Mouse (Mus musculus) right cerebral cortex, postnatal 10 days (tissue): ENCODE results near the gene H2afx.
"Not testable (repeated sequence)": the region's sequence is repeated elsewhere in the genome, so short reads cannot be mapped to it uniquely, and the experiment has no call there.

Experiments used
- DNase-seq, 2 experiments: peaks; one replicate each; pipeline ENCODE4 v3.0.0; 2021; ENCODE audit warnings: low spot score in 2 of 2

H2afx gene

DNA sequence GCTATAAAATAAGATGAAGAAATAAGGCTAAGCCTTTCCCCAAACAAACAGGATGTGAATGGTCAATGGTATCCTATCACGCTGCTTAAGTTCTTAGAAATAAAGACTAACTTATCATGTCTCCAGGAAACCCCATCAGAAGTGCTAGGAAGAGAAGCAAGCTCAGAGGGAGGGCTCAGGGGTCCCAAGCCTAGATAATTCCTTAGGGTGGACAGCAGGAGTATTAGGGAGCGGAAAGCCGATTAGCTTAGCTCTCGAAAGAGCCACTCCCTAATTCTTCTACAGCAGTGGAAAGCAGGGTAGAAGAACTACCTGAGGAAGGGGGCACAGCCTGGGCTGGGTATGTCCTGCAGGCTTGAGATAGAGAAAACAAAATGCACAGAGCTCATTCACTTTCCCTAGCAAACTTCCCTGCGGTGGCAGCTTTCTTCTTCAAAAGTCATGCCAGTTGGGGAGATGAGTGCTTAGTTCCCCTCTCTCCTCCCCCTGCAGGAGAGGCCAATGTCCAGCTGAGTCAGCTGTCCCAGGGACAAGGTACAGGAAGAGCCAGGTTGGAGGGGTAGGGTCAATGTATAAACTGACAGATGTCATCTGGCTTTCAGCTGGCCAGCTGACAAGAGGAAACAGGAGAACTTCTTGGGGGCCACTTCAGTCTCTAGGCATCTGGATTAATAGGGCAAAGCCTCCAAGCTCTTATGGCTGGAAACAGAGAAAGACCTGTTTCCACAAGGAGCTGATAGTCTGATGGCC is 16.2 kb upstream of the H2afx start:
- DNase-seq, result no peak

DNA sequence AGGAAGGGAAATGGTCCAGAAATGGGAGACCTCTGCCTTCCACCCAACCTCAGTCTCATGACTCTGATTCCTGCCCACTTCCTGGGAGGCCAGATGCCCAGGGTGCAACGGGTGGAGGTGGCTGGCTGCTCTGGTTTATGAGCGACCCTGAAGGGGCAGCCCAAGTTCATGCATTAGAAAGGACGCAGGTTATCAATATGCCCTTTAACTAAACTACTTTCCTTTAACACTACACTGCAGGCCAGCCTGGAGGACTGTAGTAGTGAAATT is 15.7 kb upstream of the H2afx start:
- DNase-seq, result no peak

DNA sequence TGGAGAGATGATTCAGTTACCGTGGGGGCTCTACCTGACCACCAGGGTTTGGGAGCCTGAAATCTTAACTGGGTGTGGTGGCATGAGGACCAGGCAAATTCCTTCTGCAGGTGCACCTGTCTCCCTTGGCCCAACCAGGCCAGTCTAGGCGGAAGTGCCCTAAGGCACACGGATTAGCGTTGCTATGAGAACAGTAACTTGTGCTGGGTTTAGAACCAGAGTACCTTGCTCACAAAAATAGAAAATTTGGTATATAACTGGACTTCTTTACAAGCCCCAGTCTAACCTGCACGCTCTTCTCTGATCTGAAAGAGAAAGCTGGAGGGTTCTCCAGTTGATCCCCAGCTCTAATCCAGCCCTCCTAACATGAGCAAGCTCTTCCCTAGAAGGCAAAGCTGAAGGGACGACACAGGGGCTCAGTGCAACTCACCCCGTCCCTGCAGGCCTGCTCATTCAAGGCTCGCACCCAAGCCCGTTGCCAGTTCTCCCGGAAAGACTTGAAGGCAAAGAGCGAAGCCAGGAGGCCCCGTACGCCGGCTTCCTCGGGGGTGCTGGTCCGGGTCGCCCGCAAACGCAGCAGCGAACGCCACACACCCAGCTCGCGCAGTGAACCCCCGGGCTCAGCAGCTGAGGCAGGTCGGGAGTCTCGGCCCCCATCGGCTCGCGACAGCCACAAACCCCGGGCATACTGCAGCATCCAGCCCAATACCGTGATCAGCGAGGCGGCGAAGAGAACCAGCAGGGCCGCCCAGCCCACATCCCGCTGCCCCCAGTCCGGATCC is 15.2 kb upstream of the H2afx start:
- peak; percentile 57 to 58 for DNase-seq

DNA sequence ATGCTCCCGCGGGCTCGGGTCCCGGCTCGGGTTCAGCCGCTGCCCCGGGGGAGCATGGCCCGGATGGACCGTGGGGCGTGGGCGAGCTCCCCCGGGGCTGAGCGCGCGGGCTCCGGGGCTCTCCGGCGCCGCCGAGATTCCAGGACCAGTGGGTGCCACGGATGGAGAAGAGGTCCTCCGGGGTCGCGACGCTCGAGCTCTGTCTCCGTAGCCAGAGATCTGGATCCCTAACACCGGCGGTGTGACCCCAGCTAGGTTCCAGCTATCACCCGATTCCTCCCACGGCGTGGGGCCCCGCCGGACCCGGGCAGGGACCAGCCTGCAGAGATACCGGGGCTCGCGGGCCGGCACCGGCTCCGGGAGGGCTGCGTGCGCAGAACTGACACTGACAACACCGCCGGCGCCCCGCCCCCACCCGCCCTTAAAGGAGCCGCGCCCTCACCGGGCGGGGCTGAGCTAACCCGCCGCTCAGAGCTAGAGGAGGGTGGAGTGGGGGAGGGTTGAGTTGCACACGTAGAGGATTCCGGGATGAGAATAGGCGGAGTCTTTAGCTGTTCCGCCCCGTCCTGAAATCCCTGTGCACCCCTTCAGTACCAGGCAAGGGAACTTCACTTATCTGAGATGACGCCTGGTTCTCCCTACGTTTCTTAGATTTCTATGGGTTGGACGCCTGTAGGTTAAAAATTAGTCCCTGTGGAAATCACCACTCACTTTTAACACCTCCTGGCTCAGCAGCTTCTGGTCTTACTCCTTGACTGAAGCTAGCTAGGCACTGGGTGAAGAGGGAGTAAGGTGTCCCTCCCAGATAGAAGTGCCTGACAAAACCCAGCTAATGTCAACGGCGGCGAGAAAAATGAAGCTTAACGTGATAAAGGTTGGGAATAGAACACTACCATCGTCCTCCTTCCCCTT is 14.4 kb upstream of the H2afx start, which contains the start of gene C2cd2l:
Gene C2cd2l (minus strand): TSS at position 399 of the 912 bp plus-strand sequence.
- peak; percentile 96 to 98 for DNase-seq

DNA sequence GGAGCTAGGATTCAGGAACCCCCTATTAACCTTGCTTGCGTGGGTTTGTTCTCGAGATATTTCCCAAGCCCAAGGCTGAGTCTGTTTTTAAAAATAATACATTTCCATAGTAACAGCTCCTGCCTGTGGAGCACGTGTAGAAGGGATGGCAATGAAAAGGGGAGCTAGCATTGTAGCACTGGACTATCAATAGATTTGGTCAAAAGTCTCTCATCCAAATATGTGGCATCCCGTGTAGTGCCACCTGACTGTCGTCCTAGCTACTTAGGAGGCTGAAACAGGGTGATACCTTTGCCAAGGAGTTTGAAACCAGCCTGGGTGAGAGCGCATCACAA is 13.7 kb upstream of the H2afx start:
- DNase-seq, result peak in 1 of 2 experiments; percentile 78

DNA sequence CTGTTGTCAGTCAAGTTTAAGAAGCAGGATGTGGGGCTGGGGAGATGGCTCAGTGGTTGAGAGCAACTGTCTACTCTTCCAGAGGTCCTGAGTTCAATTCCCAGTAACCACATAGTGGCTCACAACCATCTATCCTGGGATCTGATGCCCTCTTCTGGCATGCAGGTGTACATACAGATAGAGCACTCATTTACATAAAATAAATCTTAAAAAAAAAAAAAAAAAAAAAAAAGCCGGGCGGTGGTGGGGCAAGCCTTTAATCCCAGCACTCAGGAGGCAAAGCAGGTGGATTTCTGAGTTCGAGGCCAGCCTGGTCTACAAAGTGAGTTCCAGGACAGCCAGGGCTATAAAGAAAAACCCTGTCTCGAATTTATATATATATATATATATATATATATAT is 10.8 kb upstream of the H2afx start:
- not testable (repeated sequence) for DNase-seq

DNA sequence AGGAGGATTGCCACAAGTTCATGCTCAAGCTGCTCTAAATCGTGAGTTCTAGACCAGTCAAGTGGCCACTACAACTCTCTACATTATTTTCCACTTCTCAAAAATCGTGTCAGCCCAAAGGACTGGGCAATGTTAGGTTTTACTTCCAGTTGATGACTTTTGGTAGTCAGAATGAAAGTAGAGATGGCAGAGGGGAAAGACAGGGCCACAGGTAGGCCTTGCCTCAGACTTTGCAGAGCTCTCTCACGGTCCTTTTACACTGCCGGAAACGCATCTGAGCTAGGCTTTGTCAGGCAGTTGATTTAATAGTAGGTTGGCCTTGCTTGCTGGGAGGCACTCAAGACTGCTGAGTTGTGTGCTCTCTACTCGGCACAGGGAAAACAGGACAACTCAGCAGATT is 10.3 kb upstream of the H2afx start:
- no peak for DNase-seq

DNA sequence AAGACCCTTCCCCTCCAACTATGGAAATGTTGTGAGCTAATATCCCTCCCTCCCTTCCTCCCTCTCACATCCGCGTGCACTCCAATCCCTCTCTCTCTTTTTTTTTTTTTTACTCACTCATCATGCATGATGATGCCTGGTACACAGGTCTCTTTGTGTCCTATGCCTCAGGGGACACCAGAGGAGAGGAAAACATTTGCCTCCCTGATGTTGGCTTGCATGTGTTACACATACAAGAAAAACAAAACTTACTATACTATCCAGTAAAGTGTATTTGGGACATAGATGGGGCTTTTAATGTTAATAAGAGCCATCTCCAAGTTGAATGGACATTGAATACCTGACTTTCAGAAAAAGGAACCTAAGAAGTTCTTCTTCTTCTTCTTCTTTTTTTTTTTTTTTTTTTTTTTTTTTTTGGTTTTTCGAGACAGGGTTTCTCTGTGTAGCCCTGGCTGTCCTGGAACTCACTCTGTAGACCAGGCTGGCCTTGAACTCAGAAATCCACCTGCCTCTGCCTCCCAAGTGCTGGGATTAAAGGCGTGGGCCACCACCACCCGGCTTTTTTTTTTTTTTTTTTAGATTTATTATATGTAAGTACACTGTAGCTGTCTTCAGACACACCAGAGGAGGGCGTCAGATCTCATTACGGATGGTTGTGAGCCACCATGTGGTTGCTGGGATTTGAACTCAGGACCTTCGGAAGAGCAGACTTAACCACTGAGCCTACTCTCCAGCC is 9.3 kb upstream of the H2afx start:
- DNase-seq, result not testable (repeated sequence)

DNA sequence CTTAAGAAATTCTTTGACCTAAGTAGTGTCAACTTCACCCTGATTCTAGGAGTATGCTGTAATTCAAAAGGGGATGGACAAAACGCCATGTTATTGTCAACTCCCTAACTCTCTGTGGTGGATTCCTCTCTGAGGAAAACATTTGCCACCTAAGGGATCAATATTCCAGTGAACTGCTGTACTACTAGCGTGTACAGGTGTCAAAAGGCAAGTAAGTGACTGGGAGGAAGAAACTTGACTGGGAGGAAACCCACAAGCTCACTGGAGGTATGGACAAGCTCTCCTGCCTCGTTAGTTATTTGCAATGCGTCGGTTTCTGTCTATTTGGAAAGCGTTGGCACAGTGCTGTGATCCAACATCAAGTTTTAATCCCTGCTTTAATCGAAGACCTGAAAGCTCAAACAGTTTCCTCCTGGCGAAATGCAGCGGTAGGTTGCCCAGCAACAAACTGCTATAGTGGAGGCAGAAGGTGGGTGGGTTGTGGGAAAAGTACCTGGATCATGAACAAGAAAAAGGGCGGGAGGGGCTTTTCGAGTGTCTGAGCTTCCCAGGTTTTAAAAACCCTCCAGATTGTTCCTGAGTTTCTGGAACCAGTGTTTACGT is 8.6 kb upstream of the H2afx start, which contains the start of gene Dpagt1:
Gene Dpagt1 (plus strand): TSS at position 252 of the 603 bp plus-strand sequence.
- DNase-seq, result no peak

DNA sequence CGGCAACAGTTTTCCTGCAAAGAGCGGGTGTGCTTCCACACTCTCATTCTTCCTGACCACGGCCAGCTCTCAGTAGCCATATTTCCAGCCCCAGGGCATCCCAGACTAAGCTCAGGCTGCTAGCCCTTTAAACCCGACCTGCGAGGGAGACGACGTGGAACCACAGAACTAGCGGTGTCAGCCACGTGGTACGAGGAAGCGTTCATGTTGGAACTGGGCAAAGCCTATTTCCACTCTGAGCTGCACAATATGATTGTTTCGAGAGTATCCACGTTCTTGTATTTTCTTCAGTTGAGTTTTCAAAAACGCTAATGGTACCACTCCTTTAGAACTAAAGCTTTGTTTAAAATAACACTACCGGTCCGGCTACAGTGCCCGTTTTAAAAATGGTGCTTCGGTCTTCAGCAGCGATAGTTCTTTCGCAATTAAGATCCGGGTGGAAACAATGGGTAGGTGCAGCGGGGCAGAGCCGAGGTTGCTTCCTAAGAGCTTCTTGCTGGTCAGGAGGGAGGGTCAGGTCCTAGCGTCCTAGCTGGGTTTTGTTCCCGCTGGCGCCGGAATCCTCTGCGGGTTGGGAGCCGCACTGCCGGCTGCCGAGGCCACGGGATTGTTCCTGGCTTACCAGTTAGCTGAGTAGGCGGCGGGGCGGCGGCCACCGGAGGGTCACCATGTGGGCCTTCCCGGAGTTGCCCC is 8.0 kb upstream of the H2afx start:
- DNase-seq, result peak; percentile 90 to 93

DNA sequence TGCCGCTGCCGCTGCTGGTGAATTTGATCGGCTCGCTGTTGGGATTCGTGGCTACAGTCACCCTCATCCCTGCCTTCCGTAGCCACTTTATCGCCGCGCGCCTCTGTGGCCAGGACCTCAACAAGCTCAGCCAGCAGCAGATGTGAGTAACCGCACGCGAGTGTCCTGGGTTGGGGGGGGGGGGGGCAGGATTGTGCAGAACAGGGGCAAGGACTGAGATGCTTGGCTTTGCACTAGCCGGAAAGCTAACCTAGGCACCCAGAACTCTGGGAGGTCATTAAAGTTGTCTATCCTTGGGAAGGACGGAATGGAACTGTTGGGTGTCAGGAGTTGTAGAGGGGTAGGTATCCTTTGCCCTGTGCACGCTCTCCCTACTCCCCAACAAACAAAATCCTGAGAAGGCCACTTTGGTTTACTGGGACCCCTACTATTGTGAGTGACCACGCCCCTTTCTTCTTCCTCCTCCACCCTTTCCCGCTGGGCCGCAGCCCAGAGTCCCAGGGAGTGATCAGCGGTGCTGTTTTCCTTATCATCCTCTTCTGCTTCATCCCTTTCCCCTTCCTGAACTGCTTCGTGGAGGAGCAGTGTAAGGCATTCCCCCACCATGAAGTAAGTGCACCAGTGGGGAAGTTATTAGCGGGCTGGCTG is 7.3 kb upstream of the H2afx start:
- no peak for DNase-seq

DNA sequence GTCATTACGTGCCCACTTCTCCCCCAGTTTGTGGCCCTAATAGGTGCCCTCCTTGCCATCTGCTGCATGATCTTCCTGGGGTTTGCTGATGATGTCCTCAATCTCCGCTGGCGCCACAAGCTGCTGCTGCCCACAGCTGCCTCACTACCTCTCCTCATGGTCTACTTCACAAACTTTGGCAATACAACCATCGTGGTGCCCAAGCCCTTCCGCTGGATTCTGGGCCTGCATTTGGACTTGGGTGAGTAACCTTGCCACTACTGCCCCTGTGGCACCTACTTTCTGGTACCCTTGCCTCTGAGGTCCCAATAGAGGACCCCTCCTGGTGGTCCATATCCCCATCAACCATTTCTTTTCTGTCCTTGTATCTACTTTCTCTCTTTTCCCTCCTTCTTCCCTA is 6.6 kb upstream of the H2afx start:
- DNase-seq, result no peak

DNA sequence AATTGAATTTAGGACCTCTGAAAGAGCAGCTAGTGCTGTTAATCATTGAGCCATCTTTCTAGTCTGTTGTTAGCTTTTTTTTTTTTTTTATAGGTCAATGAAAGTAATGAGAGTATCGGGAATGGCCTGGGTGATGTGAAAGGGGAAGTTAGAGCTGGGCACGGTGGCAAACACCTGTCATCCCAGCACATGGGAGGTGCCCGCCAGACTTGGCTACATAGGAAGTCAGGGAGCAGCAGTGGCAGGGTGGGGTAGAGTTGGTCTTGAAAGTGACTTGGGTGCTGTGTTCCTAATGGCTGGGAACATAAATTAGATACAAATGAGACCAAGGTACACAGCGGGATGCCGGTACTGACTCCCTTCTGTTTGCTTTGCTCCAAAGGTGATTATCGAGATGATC is 3.8 kb upstream of the H2afx start:
- no peak for DNase-seq

DNA sequence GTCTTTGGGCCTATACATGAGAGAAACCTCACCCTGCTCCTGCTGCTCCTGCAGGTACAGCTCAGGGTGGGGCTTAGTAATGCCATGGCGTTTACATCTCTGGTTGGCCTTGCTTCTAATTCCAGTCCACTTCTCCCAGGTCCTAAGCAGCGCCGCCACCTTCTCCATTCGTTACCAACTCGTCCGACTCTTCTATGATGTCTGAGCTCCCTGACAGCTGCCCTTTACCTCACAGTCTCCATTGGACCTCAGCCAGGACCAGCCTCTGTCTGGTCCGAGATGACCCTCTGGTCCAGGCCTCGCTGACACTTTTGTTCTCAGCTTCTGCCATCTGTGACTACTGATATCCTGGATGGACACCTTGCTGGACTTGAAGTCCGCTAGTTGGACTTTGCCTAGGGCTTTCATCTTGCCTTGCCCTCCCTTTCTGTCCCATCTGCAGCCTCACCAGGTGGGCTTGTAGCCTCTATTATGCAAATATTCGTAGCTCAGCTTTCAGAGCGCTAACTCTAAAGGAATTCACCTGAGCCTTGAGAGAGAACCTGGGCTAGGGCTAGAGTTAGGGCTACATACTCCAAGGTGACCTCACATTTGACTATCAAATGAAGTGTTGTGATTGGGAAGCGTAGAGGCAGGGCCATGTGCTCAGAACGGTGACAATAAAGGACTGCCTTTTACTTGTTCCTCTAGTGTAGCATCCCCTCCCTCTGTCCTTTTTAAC is 1.4 kb upstream of the H2afx start:
- peak in 1 of 2 experiments; percentile 54 for DNase-seq

DNA sequence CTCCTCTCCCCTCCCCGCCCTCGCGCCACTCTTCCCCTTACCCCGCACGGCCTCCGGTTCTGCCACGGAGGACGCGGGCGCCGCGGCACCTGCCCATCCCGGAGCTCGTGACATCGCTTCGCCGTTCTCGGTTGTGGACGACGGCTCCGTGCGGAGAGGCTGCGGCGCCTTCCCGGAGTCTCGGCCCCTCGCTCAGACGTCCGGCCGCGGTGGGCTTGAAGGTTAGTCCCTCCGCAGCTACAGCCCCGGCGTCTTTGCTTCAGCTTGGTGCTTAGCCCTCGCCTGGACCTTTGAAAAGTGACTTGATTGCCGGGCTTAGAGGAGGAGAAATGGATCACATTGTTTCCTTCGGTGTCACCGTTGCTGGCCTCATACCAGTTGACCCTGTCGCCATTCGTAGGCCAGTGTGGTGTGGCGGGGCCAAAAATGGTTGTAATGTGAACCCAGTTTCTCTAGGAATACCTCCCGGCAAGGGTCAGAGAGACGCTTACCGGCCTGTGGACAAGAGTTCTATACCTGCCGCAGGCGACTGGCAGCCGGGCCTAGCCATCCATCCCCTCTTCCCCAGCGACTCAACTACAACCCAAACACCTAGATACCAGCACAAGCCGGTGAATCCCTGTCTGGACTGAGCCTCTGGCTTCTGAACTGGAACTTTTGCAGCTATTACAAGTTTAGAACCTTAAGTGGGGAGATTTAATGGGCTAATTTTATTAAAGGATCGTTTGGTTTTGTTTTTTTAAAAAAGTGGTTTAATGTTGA is 1.0 kb downstream of the H2afx start:
- peak in 1 of 2 experiments; percentile 42 for DNase-seq

DNA sequence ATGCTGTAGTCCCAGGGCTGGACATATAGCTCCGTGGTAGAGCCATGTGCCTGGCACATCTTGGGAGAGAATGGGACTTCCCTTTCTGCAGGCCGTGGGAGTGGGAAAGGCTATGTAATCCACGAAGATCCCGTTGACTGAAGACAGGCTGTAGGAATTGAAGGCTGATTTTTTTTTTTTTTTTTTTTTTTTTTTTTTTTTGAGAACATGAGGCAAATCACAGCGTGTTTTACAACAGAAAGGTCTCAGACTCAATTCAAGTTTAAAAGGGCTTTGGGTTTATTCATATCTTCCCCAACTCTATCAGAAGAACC is 1.6 kb downstream of the H2afx start:
- DNase-seq, result no peak

DNA sequence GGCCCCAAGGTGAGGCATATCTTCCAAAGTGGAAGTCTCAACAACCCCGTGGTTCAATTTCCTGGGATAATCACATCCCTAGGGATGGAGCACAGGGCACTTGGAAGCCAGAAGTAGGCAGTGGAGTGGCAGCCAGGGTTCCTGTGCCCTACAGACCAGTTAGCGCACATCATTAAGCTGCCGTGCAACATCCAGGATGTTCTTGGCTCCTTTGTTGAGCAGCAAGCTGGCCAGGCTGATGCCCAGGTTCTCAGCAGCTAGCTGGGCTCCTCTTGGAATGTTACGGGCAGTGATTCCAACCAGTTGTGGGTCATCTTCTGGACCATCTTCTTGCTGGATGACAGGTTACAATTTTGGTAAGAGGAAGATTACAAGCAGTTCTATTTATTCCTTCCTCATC is 2.0 kb downstream of the H2afx start:
- not testable (repeated sequence) for DNase-seq

DNA sequence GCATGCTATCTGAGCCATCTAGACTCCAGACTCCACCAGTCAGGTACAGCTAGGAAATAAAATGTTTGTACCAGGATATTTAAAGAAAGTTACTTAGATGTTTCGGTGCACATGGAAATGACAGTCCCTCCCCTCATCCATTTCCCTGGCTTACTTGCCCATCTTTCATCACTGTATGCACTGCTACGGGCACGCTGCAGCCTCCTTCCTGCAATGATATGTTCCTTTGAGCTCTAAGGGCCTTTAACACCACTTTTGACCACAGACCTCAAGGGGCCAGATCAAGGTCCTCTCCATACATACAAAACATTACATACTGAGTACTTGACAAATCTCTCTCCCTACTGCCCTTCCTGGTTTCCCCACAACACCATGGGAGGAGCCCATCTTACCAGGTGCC is 2.5 kb downstream of the H2afx start:
- no peak for DNase-seq
